Comparison of ENCODE assay signal across 9 mouse cellular contexts in the genomic region with DNA sequence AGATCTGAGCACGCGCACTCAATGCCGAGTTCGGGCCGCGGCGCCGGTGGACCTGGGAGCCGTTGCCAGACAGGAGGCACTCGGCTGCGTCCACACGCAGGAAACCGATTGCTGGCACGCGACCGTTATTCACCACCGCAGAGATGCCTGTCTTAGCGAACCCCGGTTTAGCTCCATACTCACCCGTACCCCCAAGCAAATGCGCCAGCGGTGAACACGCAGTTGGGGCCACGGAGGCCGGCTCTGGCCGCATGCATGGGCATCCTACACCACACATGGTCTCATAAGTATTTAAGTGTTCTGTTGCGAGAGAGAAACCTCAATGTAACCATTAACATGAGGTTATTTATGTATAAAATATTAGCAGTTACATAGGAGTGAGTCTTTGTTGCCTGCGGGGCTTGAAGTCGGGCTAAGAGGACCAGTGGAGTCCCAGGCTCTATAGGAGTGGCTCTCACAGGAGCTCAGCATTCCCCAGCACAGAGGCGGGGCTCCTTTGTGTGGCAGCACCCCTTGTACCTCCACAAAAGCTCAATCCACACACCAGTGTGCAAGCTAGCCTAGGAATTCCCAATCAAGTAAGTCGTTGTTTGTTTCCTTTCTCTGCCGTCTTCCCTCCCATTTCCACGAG. TPM values are rescaled to one million over a fixed set of nuclear protein-coding genes. Genes with fewer than 3 reads are reported as not detected.
DNase-seq lines count a peak whose midpoint lies in the region; ATAC-seq and TF ChIP-seq lines count a peak whose summit lies in the region.
"Had no signal": no experiment of that assay in that cellular context is flagged by ENCODE, and none has a peak within 500 bp of the region (broad histone marks: within the 10 kb centered on the region; RNA-seq: fewer than 3 reads in every experiment).

No protein-coding gene starts in this region.

- 2% methylated on average over 33 of the region's 33 CpGs for WGBS in liver, embryonic 11.5 days
- 4% methylated on average over 33 of the region's 33 CpGs for WGBS in stomach, embryonic 16.5 days

- peaks cover 76% of the 10 kb centered on the region for H3K27me3 ChIP-seq in liver, embryonic 11.5 days (replicated peaks; ENCODE audit: control insufficient read depth, insufficient read depth, low read length)
- peaks cover 63% of the 10 kb centered on the region for H3K27me3 ChIP-seq in stomach, embryonic 16.5 days (ENCODE audit: control insufficient read depth, insufficient read depth, low read length)

- no peaks in the 10 kb centered on the region for H3K9me3 ChIP-seq in liver, embryonic 11.5 days (ENCODE audit: control insufficient read depth, low read length)
- H3K9me3 ChIP-seq in stomach, embryonic 16.5 days (replicated peaks; ENCODE audit: control insufficient read depth, low read length): no peaks in the 10 kb centered on the region

- H3K4me1 ChIP-seq in bone marrow macrophage, adult 2 months (ENCODE audit: control insufficient read depth, insufficient read depth, low read length): no peaks in the 10 kb centered on the region
- peaks cover 5% of the 10 kb centered on the region for H3K4me1 ChIP-seq in liver, embryonic 11.5 days (replicated peaks; ENCODE audit: control insufficient read depth, insufficient read depth, low read length)
- peaks cover 15% of the 10 kb centered on the region for H3K4me1 ChIP-seq in stomach, embryonic 16.5 days (ENCODE audit: control insufficient read depth, insufficient read depth, low read length)

- no peak for TF ChIP-seq CTCF in gastrocnemius, adult 2 months (IDR thresholded peaks at IDR 0.05)
- no peak for TF ChIP-seq CTCF in bone marrow macrophage, adult 2 months (IDR thresholded peaks at IDR 0.05; ENCODE audit: low read depth, low read length)

- H3K4me3 ChIP-seq in gastrocnemius, adult 2 months: peak overlapping the region; percentile 63
- H3K4me3 ChIP-seq in bone marrow macrophage, adult 2 months (ENCODE audit: insufficient read depth, low read length): peak overlapping the region; percentile 35
- H3K4me3 ChIP-seq in liver, embryonic 11.5 days (ENCODE audit: low read depth, low read length): peak overlapping the region; percentile 30
- peak overlapping the region; percentile 42 for H3K4me3 ChIP-seq in stomach, embryonic 16.5 days (replicated peaks; ENCODE audit: low read length)

- intact Hi-C loops in gastrocnemius, adult 2 months (cut with DNase I): no loop called here
- intact Hi-C loops in heart, postnatal 10 days (cut with DNase I): no loop called here

- H3K4me2 ChIP-seq in liver, embryonic 11.5 days: peak overlapping the region; percentile 58
- H3K4me2 ChIP-seq in stomach, embryonic 16.5 days (ENCODE audit: low read depth, low read length): peak overlapping the region; percentile 64

- DNase-seq in gastrocnemius, adult 2 months: no peak
- DNase-seq in gastrocnemius, adult 8-10 months (ENCODE audit: low spot score in 2 of 2): no peak
- peak; percentile 18 to 36 for DNase-seq in heart, postnatal 10 days
- DNase-seq in liver, embryonic 11.5 days (ENCODE audit: low spot score): peak; percentile 45
- DNase-seq in layer of hippocampus, postnatal 10 days (ENCODE audit: low spot score in 2 of 2): no peak

- no peak overlapping the region for H3K9ac ChIP-seq in liver, embryonic 11.5 days (ENCODE audit: low read depth, low read length)
- peak overlapping the region; percentile 54; the same call in 1 of the 2 replicates for H3K9ac ChIP-seq in stomach, embryonic 16.5 days (ENCODE audit: low read length)

- no peak for TF ChIP-seq POLR2A in bone marrow macrophage, adult 2 months (IDR thresholded peaks at IDR 0.05; ENCODE audit: borderline replicate concordance, low read depth, low read length)

- ATAC-seq in liver, embryonic 11.5 days (replicated peaks; ENCODE audit: low FRiP score): no peak
- no peak for ATAC-seq in stomach, embryonic 16.5 days (ENCODE audit: insufficient read depth, low FRiP score)
- ATAC-seq in frontal cortex, adult (ENCODE audit: low TSS enrichment): no peak

- H3K36me3 ChIP-seq in liver, embryonic 11.5 days (ENCODE audit: control insufficient read depth, insufficient read depth, low read length): no peaks in the 10 kb centered on the region
- no peaks in the 10 kb centered on the region for H3K36me3 ChIP-seq in stomach, embryonic 16.5 days (ENCODE audit: control insufficient read depth, insufficient read depth, low read length)

- H3K27ac ChIP-seq in gastrocnemius, adult 2 months: no peak overlapping the region
- no peak overlapping the region for H3K27ac ChIP-seq in bone marrow macrophage, adult 2 months (ENCODE audit: insufficient read depth, low read depth, low read length)
- H3K27ac ChIP-seq in liver, embryonic 11.5 days (ENCODE audit: low read depth, low read length): no peak overlapping the region
- no peak overlapping the region for H3K27ac ChIP-seq in stomach, embryonic 16.5 days (ENCODE audit: low read length)

RNA-seq across cellular contexts. Expression of a gene that starts 4.6 kb away (rescaled TPM):
- not detected for total RNA-seq in gastrocnemius, adult 2 months (2021)
- total RNA-seq in gastrocnemius, adult 8-10 months (2022): not detected
- polyA plus RNA-seq in bone marrow macrophage, adult 2 months (2012; ENCODE audit: insufficient read depth, insufficient read length, missing spikeins): not detected in 2 replicates
- under 1 TPM in 1 of 2 experiments, not detected in 1; 0.15 TPM for total RNA-seq in heart, postnatal 10 days (2021)
- polyA plus RNA-seq in liver, embryonic 11.5 days (2014; fragmentation: Nextera tagmentation; extraction: Ambion mirVana): 9.1 and 11.0 TPM in 2 replicates
- 1.0 and 1.4 TPM in 2 replicates for polyA plus RNA-seq in stomach, embryonic 16.5 days (2015; fragmentation: Nextera tagmentation; extraction: Ambion mirVana)
- not detected for total RNA-seq in layer of hippocampus, postnatal 10 days (2021)
- total RNA-seq: MEL had no signal

RNA-seq across cellular contexts. Expression of a gene that starts 26.6 kb away (rescaled TPM):
- total RNA-seq in gastrocnemius, adult 2 months (2021): 10 to 100 TPM; 46.5 to 47.6 TPM
- 10 to 100 TPM; 47.2 to 59.8 (median 55.3) TPM for total RNA-seq in gastrocnemius, adult 8-10 months (2022)
- 26.1 and 28.4 TPM in 2 replicates for polyA plus RNA-seq in bone marrow macrophage, adult 2 months (2012; ENCODE audit: insufficient read depth, insufficient read length, missing spikeins)
- 10 to 100 TPM; 36.1 to 38.8 TPM for total RNA-seq in heart, postnatal 10 days (2021)
- polyA plus RNA-seq in liver, embryonic 11.5 days (2014; fragmentation: Nextera tagmentation; extraction: Ambion mirVana): 7.5 and 7.8 TPM in 2 replicates
- polyA plus RNA-seq in stomach, embryonic 16.5 days (2015; fragmentation: Nextera tagmentation; extraction: Ambion mirVana): 5.9 and 6.6 TPM in 2 replicates
- 10 to 100 TPM; 44.4 to 47.5 TPM for total RNA-seq in layer of hippocampus, postnatal 10 days (2021)

Comparison
In these comparisons a context has a peak if more than half of its experiments do, and no peak if none do; other contexts are left out.
1. DNase-seq: peak in heart, postnatal 10 days (2 of 2) and liver, embryonic 11.5 days (single experiment); none in gastrocnemius, adult 2 months (single experiment), gastrocnemius, adult 8-10 months (0 of 2) and layer of hippocampus, postnatal 10 days (0 of 2).
2. Peak in every context shown above with its lines, with median percentiles within 50 percentile points of each other: H3K4me3 ChIP-seq.